26 mouse cellular contexts compared by ENCODE assay signal in the genomic region with DNA sequence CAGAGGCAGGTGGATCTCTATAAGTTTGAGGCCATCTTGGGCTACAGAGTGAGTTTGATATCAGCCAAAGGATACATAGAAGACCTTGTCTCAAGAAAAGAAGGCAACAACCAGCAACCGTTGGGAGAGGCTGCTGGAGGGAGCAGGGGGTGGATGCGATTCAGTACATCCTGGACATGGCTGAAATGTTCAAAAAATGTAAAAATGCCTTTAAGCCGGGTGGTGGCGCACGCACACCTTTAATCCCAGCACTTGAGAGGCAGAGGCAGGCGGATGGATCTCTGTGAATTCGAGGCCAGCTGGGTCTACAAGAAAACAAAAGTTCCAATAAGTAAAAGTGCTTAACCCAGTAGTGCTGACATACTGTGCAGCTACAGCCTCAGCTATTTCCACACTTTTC. TPM values are rescaled to one million over a fixed set of nuclear protein-coding genes. Genes with fewer than 3 reads are reported as not detected.
DNase-seq lines count a peak whose midpoint lies in the region; ATAC-seq and TF ChIP-seq lines count a peak whose summit lies in the region.
"Had no signal": no experiment of that assay in that cellular context is flagged by ENCODE, and none has a peak within 500 bp of the region (broad histone marks: within the 10 kb centered on the region; RNA-seq: fewer than 3 reads in every experiment).

No protein-coding gene starts in this region.

- no peaks in the 10 kb centered on the region for H3K9me3 ChIP-seq in kidney, postnatal 0 days (replicated peaks; ENCODE audit: low read length)
- H3K9me3 ChIP-seq: embryonic facial prominence, embryonic 10.5 days; embryonic facial prominence, embryonic 15.5 days; forebrain, embryonic 12.5 days; hindbrain, embryonic 10.5 days; hindbrain, embryonic 15.5 days; midbrain, embryonic 15.5 days; neural tube, embryonic 15.5 days had no signal

- no peak overlapping the region for H3K4me2 ChIP-seq in kidney, postnatal 0 days (ENCODE audit: low read length)
- H3K4me2 ChIP-seq: embryonic facial prominence, embryonic 15.5 days; forebrain, embryonic 12.5 days; hindbrain, embryonic 15.5 days; lung, embryonic 14.5 days; midbrain, embryonic 15.5 days; neural tube, embryonic 15.5 days had no signal

- no peaks in the 10 kb centered on the region for H3K27me3 ChIP-seq in kidney, postnatal 0 days (ENCODE audit: insufficient read depth, low read length)
- H3K27me3 ChIP-seq: embryonic facial prominence, embryonic 15.5 days; forebrain, embryonic 12.5 days; hindbrain, embryonic 15.5 days; midbrain, embryonic 15.5 days; neural tube, embryonic 15.5 days had no signal

- DNase-seq in kidney, postnatal 0 days (ENCODE audit: low spot score): no peak
- no peak for DNase-seq in kidney, adult 8-10 months
- DNase-seq in A20 (ENCODE audit: low read depth, low spot score) (peak; percentile 46), ES-CJ7 (ENCODE audit: low read depth, low spot score) (peak; percentile 65)
- no peak for DNase-seq in lung, postnatal 14 days
- no peak for DNase-seq in lung, postnatal 4 days
- DNase-seq: adrenal gland, postnatal 10 days; cerebellum, adult 8-10 months; cerebellum, postnatal 25 days; gastrocnemius, postnatal 14 days; heart, adult 18-20 months; heart, postnatal 14 days; kidney, adult 9 months; kidney, postnatal 25 days; lung, embryonic 14.5 days; retina, postnatal 1 day; right cerebral cortex, postnatal 14 days had no signal

- no peak for ATAC-seq in kidney, postnatal 0 days (replicated peaks; ENCODE audit: low FRiP score, low read depth)
- 0 out of 2 replicates have a peak, but pooled peaks have one; percentile 19 for ATAC-seq in megakaryocyte-erythroid progenitor cell, adult 5-6 weeks (replicated peaks; ENCODE audit: low FRiP score, low TSS enrichment, poor library complexity, severe bottlenecking)
- ATAC-seq: midbrain, embryonic 15.5 days had no signal

- no peaks in the 10 kb centered on the region for H3K4me1 ChIP-seq in kidney, postnatal 0 days (replicated peaks; ENCODE audit: insufficient read depth, low read length)
- H3K4me1 ChIP-seq: embryonic facial prominence, embryonic 10.5 days; embryonic facial prominence, embryonic 15.5 days; forebrain, embryonic 12.5 days; hindbrain, embryonic 10.5 days; hindbrain, embryonic 15.5 days; midbrain, embryonic 15.5 days; neural tube, embryonic 15.5 days had no signal

- H3K9ac ChIP-seq in kidney, postnatal 0 days (ENCODE audit: low read depth, low read length): no peak overlapping the region
- H3K9ac ChIP-seq: embryonic facial prominence, embryonic 15.5 days; forebrain, embryonic 12.5 days; hindbrain, embryonic 15.5 days; lung, embryonic 14.5 days; midbrain, embryonic 15.5 days; neural tube, embryonic 15.5 days had no signal

- H3K36me3 ChIP-seq in kidney, postnatal 0 days (ENCODE audit: insufficient read depth, low read length): no peaks in the 10 kb centered on the region
- H3K36me3 ChIP-seq: embryonic facial prominence, embryonic 15.5 days; forebrain, embryonic 12.5 days; hindbrain, embryonic 10.5 days; hindbrain, embryonic 15.5 days; midbrain, embryonic 15.5 days; neural tube, embryonic 15.5 days had no signal

- WGBS in kidney, postnatal 0 days: 74% methylated on average over 7 of the region's 7 CpGs

- no peak overlapping the region for H3K27ac ChIP-seq in kidney, postnatal 0 days
- H3K27ac ChIP-seq: embryonic facial prominence, embryonic 10.5 days; embryonic facial prominence, embryonic 15.5 days; forebrain, embryonic 12.5 days; hindbrain, embryonic 10.5 days; hindbrain, embryonic 15.5 days; macrophage; midbrain, embryonic 15.5 days; neural tube, embryonic 15.5 days had no signal

- peak; percentile 19; the same call in 1 of the 2 replicates for TF ChIP-seq CTCF in kidney, postnatal 0 days (IDR thresholded peaks at IDR 0.05; ENCODE audit: low read depth)

- H3K4me3 ChIP-seq in kidney, postnatal 0 days (replicated peaks; ENCODE audit: low read depth, low read length): no peak overlapping the region
- H3K4me3 ChIP-seq: embryonic facial prominence, embryonic 10.5 days; embryonic facial prominence, embryonic 15.5 days; forebrain, embryonic 12.5 days; hindbrain, embryonic 10.5 days; hindbrain, embryonic 15.5 days; midbrain, embryonic 15.5 days; neural tube, embryonic 15.5 days had no signal

RNA-seq across cellular contexts. Expression of a gene that starts 18.0 kb away (rescaled TPM):
- 6.1 and 6.8 TPM in 2 replicates for polyA plus RNA-seq in kidney, postnatal 0 days (2015; fragmentation: Nextera tagmentation; extraction: Ambion mirVana)
- 0.90 and 3.6 TPM in 2 replicates for total RNA-seq in megakaryocyte-erythroid progenitor cell, adult 5-6 weeks (2014; fragmentation: Nextera tagmentation)
- total RNA-seq in megakaryocyte-erythroid progenitor cell, adult 5-6 weeks (2017): 6.4 and 9.2 TPM in 2 replicates

RNA-seq across cellular contexts. Expression of a gene that starts 36.1 kb away (rescaled TPM):
- 17.0 and 17.4 TPM in 2 replicates for polyA plus RNA-seq in kidney, postnatal 0 days (2015; fragmentation: Nextera tagmentation; extraction: Ambion mirVana)
- total RNA-seq in megakaryocyte-erythroid progenitor cell, adult 5-6 weeks (2014; fragmentation: Nextera tagmentation): 19.2 and 24.7 TPM in 2 replicates
- 23.6 and 28.5 TPM in 2 replicates for total RNA-seq in megakaryocyte-erythroid progenitor cell, adult 5-6 weeks (2017)

RNA-seq across cellular contexts. Expression of a gene that starts 36.7 kb away (rescaled TPM):
- 18.6 and 19.7 TPM in 2 replicates for polyA plus RNA-seq in kidney, postnatal 0 days (2015; fragmentation: Nextera tagmentation; extraction: Ambion mirVana)
- total RNA-seq in megakaryocyte-erythroid progenitor cell, adult 5-6 weeks (2014; fragmentation: Nextera tagmentation): 34.6 and 39.9 TPM in 2 replicates
- total RNA-seq in megakaryocyte-erythroid progenitor cell, adult 5-6 weeks (2017): 51.5 and 60.1 TPM in 2 replicates

RNA-seq across cellular contexts. Expression of a gene that starts 36.7 kb away (rescaled TPM):
- polyA plus RNA-seq in kidney, postnatal 0 days (2015; fragmentation: Nextera tagmentation; extraction: Ambion mirVana): 257 TPM in 2 replicates
- total RNA-seq in megakaryocyte-erythroid progenitor cell, adult 5-6 weeks (2014; fragmentation: Nextera tagmentation): 266 and 321 TPM in 2 replicates
- 395 and 432 TPM in 2 replicates for total RNA-seq in megakaryocyte-erythroid progenitor cell, adult 5-6 weeks (2017)

RNA-seq across cellular contexts. Expression of a gene that starts 43.2 kb away (rescaled TPM):
- polyA plus RNA-seq in kidney, postnatal 0 days (2015; fragmentation: Nextera tagmentation; extraction: Ambion mirVana): 87.2 and 89.1 TPM in 2 replicates
- total RNA-seq in megakaryocyte-erythroid progenitor cell, adult 5-6 weeks (2014; fragmentation: Nextera tagmentation): 69.6 and 73.5 TPM in 2 replicates
- 66.7 and 69.1 TPM in 2 replicates for total RNA-seq in megakaryocyte-erythroid progenitor cell, adult 5-6 weeks (2017)

Comparison
In these comparisons a context has a peak if more than half of its experiments do, and no peak if none do; other contexts are left out.
1. DNase-seq: peak in A20 (single experiment) and ES-CJ7 (single experiment); none in kidney, postnatal 0 days (single experiment), kidney, adult 8-10 months (0 of 2), lung, postnatal 14 days (single experiment) and lung, postnatal 4 days (0 of 2).